Mouse (Mus musculus) embryonic fibroblast, embryonic 13.5 days (primary cell): ENCODE measurements around the gene Tnfsf11.

Experiments
- CTCF ChIP-seq: IDR thresholded peaks from 2 replicates; pipeline ENCODE4 v1.5.1; 2011; ENCODE audit warnings: mild to moderate bottlenecking, control low read depth, low read length, moderate library complexity, borderline replicate concordance; ENCODE audit not compliant: insufficient read depth
- POLR2A ChIP-seq: IDR thresholded peaks from 2 replicates; pipeline ENCODE4 v1.6.1; 2011; ENCODE audit warnings: low read depth, mild to moderate bottlenecking, control low read depth, low read length, moderate library complexity

GRCm38 (mm10) chr14:78355381-78355780 lies 47.5 kb upstream of the Tnfsf11 start:
- TF ChIP-seq CTCF = no peak
- TF ChIP-seq POLR2A = no peak
